Mouse (Mus musculus) 416B (cell line): ENCODE data around the gene Cyp4a12b.
"Not testable (repeated sequence)": the region's sequence is repeated elsewhere in the genome, so short reads cannot be mapped to it uniquely, and the experiment has no call there.

Source experiments
- DNase-seq: peaks from one replicate; pipeline ENCODE4 v3.0.0; 2011; ENCODE audit warnings: low read depth

Gene Cyp4a12b

GRCm38 (mm10) chr4:115411324-115411723 is at the start of gene Cyp4a12b:
TSS of gene Cyp4a12b (plus strand) at chr4:115411624.
- DNase-seq = not testable (repeated sequence)

GRCm38 (mm10) chr4:115365624-115366023 is 45.8 kb upstream of the Cyp4a12b start:
- DNase-seq = not testable (repeated sequence)

- DNase-seq = peak; percentile 11
Observed at GRCm38 (mm10) chr4:115368067-115368466, 43.4 kb upstream of the Cyp4a12b start.

GRCm38 (mm10) chr4:115396256-115396655 is 15.2 kb upstream of the Cyp4a12b start:
- not testable (repeated sequence) for DNase-seq

GRCm38 (mm10) chr4:115396950-115397349 is 14.5 kb upstream of the Cyp4a12b start:
- DNase-seq = not testable (repeated sequence)

- no peak for DNase-seq
Observed at GRCm38 (mm10) chr4:115450577-115451137, 39.2 kb downstream of the Cyp4a12b start.

- DNase-seq = no peak
Observed at GRCm38 (mm10) chr4:115452304-115452703, 40.9 kb downstream of the Cyp4a12b start, which contains the start of gene Cyp4a30b. TSS of gene Cyp4a30b (plus strand) at chr4:115452604.

GRCm38 (mm10) chr4:115473585-115473984 is 62.2 kb downstream of the Cyp4a12b start:
- DNase-seq = not testable (repeated sequence)

GRCm38 (mm10) chr4:115476051-115476450 is 64.6 kb downstream of the Cyp4a12b start:
- DNase-seq = peak; percentile 13

GRCm38 (mm10) chr4:115481006-115481652 is 69.7 kb downstream of the Cyp4a12b start:
- no peak for DNase-seq
